Mouse (Mus musculus): ENCODE results near the gene Olfr872. TPM values are rescaled to one million over a fixed set of nuclear protein-coding genes. Genes with fewer than 3 reads are reported as not detected.

Gene Olfr872
- not detected for total RNA-seq (2023)

DNA sequence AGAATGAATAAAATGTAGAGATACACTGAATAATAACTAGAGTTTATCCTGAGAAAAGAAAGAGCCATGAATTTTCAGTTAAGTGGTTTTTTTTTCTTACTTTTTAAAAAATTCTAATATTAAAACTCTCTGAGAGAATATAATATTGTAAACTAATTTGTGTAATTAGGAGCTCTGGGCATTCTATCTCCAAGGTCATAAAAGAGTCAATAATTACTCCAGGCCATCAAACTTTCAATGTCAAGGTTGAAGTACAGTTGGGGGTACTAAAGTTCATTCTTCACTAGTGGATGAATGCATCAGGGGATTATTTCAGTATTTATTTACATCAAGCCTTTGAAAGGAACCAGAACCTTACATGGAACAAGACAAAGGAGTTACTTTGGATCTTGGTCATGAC lies at the start of gene Olfr872:
Gene Olfr872, plus strand, starts transcription at position 301 of the 400 bp plus-strand sequence.

DNA sequence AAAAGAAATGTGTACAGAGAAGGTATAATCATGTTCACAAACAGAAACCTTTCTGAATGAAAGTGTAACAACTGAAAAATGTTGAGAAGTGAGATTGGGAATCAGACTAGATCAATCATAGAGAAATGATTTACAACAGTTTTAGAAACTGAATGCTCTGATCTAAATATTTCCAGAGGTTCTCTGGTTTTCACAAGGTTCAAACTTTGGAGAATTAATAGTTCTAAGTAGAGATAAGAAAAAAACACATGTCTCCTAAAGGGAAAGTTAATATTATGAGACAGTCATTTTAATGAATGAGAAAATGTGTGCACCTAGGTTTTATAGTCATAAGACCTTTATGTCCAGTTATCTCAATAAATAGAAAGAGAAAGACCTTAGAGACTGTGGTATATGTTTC lies 25.0 kb upstream of the Olfr872 start, which contains the start of gene Olfr871:
Gene Olfr871, plus strand, starts transcription at position 301 of the 400 bp plus-strand sequence.

DNA sequence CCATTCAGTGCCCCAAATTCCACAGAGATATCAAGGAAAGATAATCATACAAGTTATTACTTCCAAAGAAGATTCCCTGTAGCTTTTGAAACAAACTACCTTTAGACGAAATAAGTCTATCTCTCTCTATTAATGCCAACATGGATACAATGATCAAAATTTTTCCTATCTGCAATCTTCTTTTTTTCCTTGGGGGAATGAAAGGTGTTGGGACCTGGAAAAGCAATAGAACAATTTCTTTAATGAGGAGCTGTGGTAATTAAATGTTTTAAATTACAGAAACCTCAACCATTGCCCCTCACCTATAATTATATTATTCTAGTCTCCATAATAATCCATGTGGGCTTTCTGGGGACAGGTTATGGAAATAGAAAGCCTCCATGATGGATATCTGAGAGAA lies 45.1 kb downstream of the Olfr872 start, which contains the start of gene Olfr39:
Gene Olfr39, plus strand, starts transcription at position 301 of the 400 bp plus-strand sequence.

DNA sequence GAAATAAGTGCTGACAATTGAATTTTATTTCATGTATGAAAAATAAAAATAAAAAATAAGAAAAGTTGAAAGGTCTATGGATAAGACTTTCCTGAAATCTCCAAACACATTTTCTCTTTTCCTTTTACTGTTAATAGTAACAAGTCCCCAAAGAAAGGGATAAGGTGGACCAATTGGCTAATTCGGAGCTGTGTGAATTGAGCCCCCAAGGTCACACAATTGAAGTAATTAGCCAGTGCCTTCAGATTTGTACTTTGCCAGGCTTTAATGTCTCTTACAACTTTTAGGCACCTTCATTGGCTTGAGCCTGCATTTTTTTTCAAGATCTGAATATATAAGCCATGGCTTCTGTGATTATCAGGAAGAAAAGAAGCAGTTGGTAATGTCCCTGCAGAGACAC lies 61.3 kb downstream of the Olfr872 start, which contains the start of gene Olfr873:
Gene Olfr873, plus strand, starts transcription at position 301 of the 400 bp plus-strand sequence.

Other genes with a start within 250 kb of the Olfr872 start
- gene Olfr866, start 209.1 kb upstream of the Olfr872 start, total RNA-seq (2023), result not detected
- gene Olfr867, start 179.6 kb upstream of the Olfr872 start, total RNA-seq (2023), result not detected
- not detected for gene Olfr868, start 138.5 kb upstream of the Olfr872 start, total RNA-seq (2023)
- gene Olfr869, start 108.1 kb upstream of the Olfr872 start, total RNA-seq (2023), result not detected
- gene Olfr870, start 63.1 kb upstream of the Olfr872 start, total RNA-seq (2023), result not detected
- gene Olfr871, start 24.9 kb upstream of the Olfr872 start, total RNA-seq (2023), result not detected
- not detected for gene Olfr39, start 45.2 kb downstream of the Olfr872 start, total RNA-seq (2023)
- gene Olfr873, start 61.4 kb downstream of the Olfr872 start, total RNA-seq (2023), result not detected
- not detected for gene Olfr18, start 99.0 kb downstream of the Olfr872 start, total RNA-seq (2023)
- 1 to 10 TPM; 1.6 to 3.3 TPM for gene Zfp560, start 148.1 kb downstream of the Olfr872 start, total RNA-seq (2023)
- 10 to 100 TPM; 20.3 to 22.4 TPM for gene Zfp26, start 223.0 kb downstream of the Olfr872 start, total RNA-seq (2023)